Mouse (Mus musculus) liver, embryonic 14.5 days (tissue): ENCODE measurements around the gene Uck1.

Experiments
- CTCF ChIP-seq: IDR thresholded peaks from 2 replicates; pipeline ENCODE4 v1.5.1; 2016; ENCODE audit warnings: antibody characterized with exemption, low read depth, control low read depth
- EP300 ChIP-seq: IDR thresholded peaks from 2 replicates; pipeline ENCODE4 v1.6.1; 2016; ENCODE audit warnings: antibody characterized with exemption, low read depth

DNA sequence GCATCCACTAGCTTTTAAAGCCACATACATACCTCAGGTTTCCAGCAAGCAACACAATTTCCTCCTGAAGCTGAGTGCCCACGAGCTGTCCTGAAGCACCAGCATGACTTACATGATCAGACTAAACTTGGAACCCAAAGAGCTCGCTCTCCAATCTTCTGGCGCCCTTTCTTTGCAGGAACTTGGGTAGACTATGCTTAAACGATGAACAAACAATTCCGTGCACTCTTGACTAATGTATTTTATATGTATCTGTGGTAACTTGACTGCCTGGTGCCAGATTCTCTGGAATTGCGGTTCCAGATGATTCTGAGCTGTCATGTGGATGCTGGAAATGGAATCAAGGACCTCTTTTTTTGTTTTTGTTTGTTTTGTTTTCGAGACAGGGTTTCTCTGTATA lies 24.5 kb downstream of the Uck1 start:
- TF ChIP-seq CTCF (no peak), EP300 (no peak)
